In genomic region chr10:71131333-71131732, GRCm38 (mm10) we compare ENCODE assay signal across 26 mouse cellular contexts. TPM values are rescaled to one million over a fixed set of nuclear protein-coding genes. Genes with fewer than 3 reads are reported as not detected.
DNase-seq lines count a peak whose midpoint lies in the region; ATAC-seq and TF ChIP-seq lines count a peak whose summit lies in the region.
"Had no signal": no experiment of that assay in that cellular context is flagged by ENCODE, and none has a peak within 500 bp of the region (broad histone marks: within the 10 kb centered on the region; RNA-seq: fewer than 3 reads in every experiment).

No protein-coding gene starts in this region.

- H3K4me3 ChIP-seq in kidney, adult 2 months (ENCODE audit: insufficient read depth, low read depth, low read length) = no peak overlapping the region
- no peak overlapping the region for H3K4me3 ChIP-seq in kidney, embryonic 15.5 days (replicated peaks)
- peak overlapping the region; percentile 74 for H3K4me3 ChIP-seq in testis, adult 2 months (ENCODE audit: control insufficient read depth, low read depth, low read length)
- no peak overlapping the region for H3K4me3 ChIP-seq in neural tube, embryonic 15.5 days (replicated peaks)
- no peak overlapping the region for H3K4me3 ChIP-seq in limb, embryonic 10.5 days
- H3K4me3 ChIP-seq: embryonic facial prominence, embryonic 13.5 days; embryonic facial prominence, embryonic 15.5 days; erythroblast, embryonic 14.5 days; forebrain, embryonic 10.5 days; forebrain, embryonic 12.5 days had no signal

- WGBS in kidney, adult 2 months = 68% methylated on average over 9 of the region's 9 CpGs
- 65% methylated on average over 9 of the region's 9 CpGs for WGBS in kidney, embryonic 15.5 days
- 81% methylated on average over 9 of the region's 9 CpGs for WGBS in neural tube, embryonic 15.5 days
- 70% methylated on average over 9 of the region's 9 CpGs for WGBS in limb, embryonic 10.5 days

- no peaks in the 10 kb centered on the region for H3K36me3 ChIP-seq in kidney, adult 2 months (ENCODE audit: control insufficient read depth, insufficient read depth, low read length)
- no peaks in the 10 kb centered on the region for H3K36me3 ChIP-seq in kidney, embryonic 15.5 days
- no peaks in the 10 kb centered on the region for H3K36me3 ChIP-seq in testis, adult 2 months (ENCODE audit: control insufficient read depth, insufficient read depth, low read length)
- H3K36me3 ChIP-seq in neural tube, embryonic 15.5 days = no peaks in the 10 kb centered on the region
- no peaks in the 10 kb centered on the region for H3K36me3 ChIP-seq in limb, embryonic 10.5 days
- H3K36me3 ChIP-seq: embryonic facial prominence, embryonic 13.5 days; embryonic facial prominence, embryonic 15.5 days; forebrain, embryonic 10.5 days; forebrain, embryonic 12.5 days; G1E had no signal

- peaks cover 33% of the 10 kb centered on the region for H3K4me1 ChIP-seq in kidney, adult 2 months (ENCODE audit: control insufficient read depth, insufficient read depth, low read length)
- H3K4me1 ChIP-seq in kidney, embryonic 15.5 days = peaks cover 70% of the 10 kb centered on the region
- 0 out of 2 replicates have a peak, but pooled peaks cover 2% of the 10 kb centered on the region for H3K4me1 ChIP-seq in testis, adult 2 months (ENCODE audit: control insufficient read depth, insufficient read depth, low read length)
- 0 out of 2 replicates have a peak, but pooled peaks cover 4% of the 10 kb centered on the region for H3K4me1 ChIP-seq in neural tube, embryonic 15.5 days
- peaks cover 20% of the 10 kb centered on the region for H3K4me1 ChIP-seq in limb, embryonic 10.5 days
- H3K4me1 ChIP-seq: forebrain, embryonic 12.5 days had no signal

- 0 out of 2 replicates have a peak overlapping the region, but pooled peaks have one; percentile 11 for H3K27ac ChIP-seq in kidney, adult 2 months (ENCODE audit: insufficient read depth, low read depth, low read length)
- no peak overlapping the region for H3K27ac ChIP-seq in kidney, embryonic 15.5 days
- H3K27ac ChIP-seq in testis, adult 2 months (ENCODE audit: control insufficient read depth, insufficient read depth, low read depth, low read length) = peak overlapping the region; percentile 46; the same call in 1 of the 2 replicates
- no peak overlapping the region for H3K27ac ChIP-seq in neural tube, embryonic 15.5 days (replicated peaks)
- H3K27ac ChIP-seq in limb, embryonic 10.5 days = no peak overlapping the region
- H3K27ac ChIP-seq: embryonic facial prominence, embryonic 13.5 days; embryonic facial prominence, embryonic 15.5 days; forebrain, embryonic 10.5 days; forebrain, embryonic 12.5 days had no signal

- no peaks in the 10 kb centered on the region for H3K9me3 ChIP-seq in kidney, embryonic 15.5 days (replicated peaks)
- H3K9me3 ChIP-seq in neural tube, embryonic 15.5 days (replicated peaks) = no peaks in the 10 kb centered on the region
- H3K9me3 ChIP-seq in limb, embryonic 10.5 days (replicated peaks) = no peaks in the 10 kb centered on the region
- H3K9me3 ChIP-seq: embryonic facial prominence, embryonic 13.5 days; embryonic facial prominence, embryonic 15.5 days; forebrain, embryonic 10.5 days; forebrain, embryonic 12.5 days had no signal

- ATAC-seq in kidney, embryonic 15.5 days (replicated peaks; ENCODE audit: low FRiP score) = no peak
- no peak for ATAC-seq in neural tube, embryonic 15.5 days (ENCODE audit: low FRiP score)
- ATAC-seq: forebrain, embryonic 14.5 days; forebrain, embryonic 16.5 days; Patski had no signal

- H3K27me3 ChIP-seq in kidney, adult 2 months (replicated peaks; ENCODE audit: control insufficient read depth, insufficient read depth, low read length) = no peaks in the 10 kb centered on the region
- H3K27me3 ChIP-seq in kidney, embryonic 15.5 days = no peaks in the 10 kb centered on the region
- no peaks in the 10 kb centered on the region for H3K27me3 ChIP-seq in testis, adult 2 months (ENCODE audit: control insufficient read depth, insufficient read depth, low read length)
- H3K27me3 ChIP-seq in neural tube, embryonic 15.5 days (replicated peaks) = no peaks in the 10 kb centered on the region
- no peaks in the 10 kb centered on the region for H3K27me3 ChIP-seq in limb, embryonic 10.5 days (ENCODE audit: low read depth, poor library complexity, severe bottlenecking)
- H3K27me3 ChIP-seq: embryonic facial prominence, embryonic 13.5 days; embryonic facial prominence, embryonic 15.5 days; forebrain, embryonic 12.5 days; Patski had no signal

- no peak for TF ChIP-seq POLR2A in kidney, adult 2 months (IDR thresholded peaks at IDR 0.05; ENCODE audit: low read depth, low read length)
- peak; percentile 56; the same call in 1 of the 2 replicates for TF ChIP-seq POLR2A in testis, adult 2 months (IDR thresholded peaks at IDR 0.05; ENCODE audit: control insufficient read depth, low read depth, low read length)

- DNase-seq in kidney, adult 2 months = no peak
- DNase-seq in testis, postnatal 14 days (ENCODE audit: low spot score) = peak; percentile 39
- DNase-seq in limb, embryonic 10.5 days (ENCODE audit: low spot score) = no peak
- DNase-seq: adrenal gland, adult 2 months; adrenal gland, postnatal 10 days; adrenal gland, postnatal 25 days; B cell, adult 2 months; cerebellum, adult 11 months; cerebellum, adult 18-20 months; cerebellum, adult 8-10 months; cerebellum, adult 9-11 months; cerebellum, postnatal 14 days; cerebellum, postnatal 36 days; embryo, embryonic 11 days had no signal

- no peak overlapping the region for H3K9ac ChIP-seq in kidney, embryonic 15.5 days
- H3K9ac ChIP-seq in neural tube, embryonic 15.5 days (replicated peaks) = no peak overlapping the region
- H3K9ac ChIP-seq: embryonic facial prominence, embryonic 13.5 days; embryonic facial prominence, embryonic 15.5 days; forebrain, embryonic 12.5 days had no signal

- no peak overlapping the region for H3K4me2 ChIP-seq in kidney, embryonic 15.5 days
- no peak overlapping the region for H3K4me2 ChIP-seq in neural tube, embryonic 15.5 days
- H3K4me2 ChIP-seq: embryonic facial prominence, embryonic 13.5 days; embryonic facial prominence, embryonic 15.5 days; forebrain, embryonic 12.5 days had no signal

- no peak for TF ChIP-seq CTCF in kidney, adult 2 months (conservative IDR thresholded peaks at IDR 0.05; ENCODE audit: insufficient read depth, insufficient read length, low read depth, low read length)
- TF ChIP-seq CTCF in testis, adult 2 months (IDR thresholded peaks at IDR 0.05; ENCODE audit: control insufficient read depth, insufficient read depth, insufficient replicate concordance, low read depth, low read length) = no peak

RNA-seq across cellular contexts. Expression of gene Bicc1, which starts 28.2 kb away (rescaled TPM):
- polyA plus RNA-seq in kidney, adult 2 months (2012; rRNA removed) = 69.0 and 78.8 TPM in 2 replicates
- polyA plus RNA-seq in kidney, embryonic 15.5 days (2015; fragmentation: Nextera tagmentation; extraction: Ambion mirVana) = 39.4 and 40.3 TPM in 2 replicates
- 3.1 and 3.2 TPM in 2 replicates for polyA plus RNA-seq in testis, adult 2 months (2012; rRNA removed)
- polyA plus RNA-seq in neural tube, embryonic 15.5 days (2015; fragmentation: Nextera tagmentation; extraction: Ambion mirVana) = 5.8 and 8.4 TPM in 2 replicates
- 3.0 and 4.5 TPM in 2 replicates for polyA plus RNA-seq in limb, embryonic 10.5 days (2016; fragmentation: Nextera tagmentation; extraction: Ambion mirVana)
- polyA plus RNA-seq: erythroblast, embryonic 14.5 days; G1E had no signal

Comparison
In these comparisons a context has a peak if more than half of its experiments do, and no peak if none do; other contexts are left out.
1. H3K27ac ChIP-seq: peak in kidney, adult 2 months (single experiment) and testis, adult 2 months (single experiment); none in kidney, embryonic 15.5 days (single experiment), neural tube, embryonic 15.5 days (single experiment) and limb, embryonic 10.5 days (single experiment).